Mouse (Mus musculus) hindbrain, embryonic 11.5 days (tissue): ENCODE data around the gene Ctdnep1. TPM values are rescaled to one million over a fixed set of nuclear protein-coding genes. Genes with fewer than 3 reads are reported as not detected.

Experiments used
- ATAC-seq: fragments of 200-750 bp; cut with Nextera tagmentation; 2 replicates; pipeline ENCODE4 v1.8.0; 2017; ENCODE audit warnings: mild to moderate bottlenecking, moderate TSS enrichment, moderate library complexity; ENCODE audit not compliant: low FRiP score
- DNase-seq: peaks from one replicate; pipeline ENCODE4 v3.0.0-alpha.2; 2015; ENCODE audit warnings: low spot score
- H3K27ac ChIP-seq: fragments of 300-500 bp; sonication (generic); 2 replicates; pipeline ENCODE4 v1.5.1; 2014; ENCODE audit warnings: mild to moderate bottlenecking, low read depth, low read length
- H3K27me3 ChIP-seq: fragments of 300-500 bp; sonication (generic); 2 replicates; pipeline ENCODE4 v1.6.1; 2014; ENCODE audit warnings: mild to moderate bottlenecking, low read length, moderate library complexity, mixed read lengths; ENCODE audit not compliant: control insufficient read depth, insufficient read depth
- H3K36me3 ChIP-seq: fragments of 300-500 bp; sonication (generic); 2 replicates; pipeline ENCODE4 v1.6.1; 2014; ENCODE audit warnings: mild to moderate bottlenecking, low read length, moderate library complexity, mixed read lengths; ENCODE audit not compliant: control insufficient read depth, insufficient read depth
- H3K4me1 ChIP-seq: fragments of 300-500 bp; sonication (generic); replicated peaks from 2 replicates; pipeline ENCODE4 v1.6.1; 2014; ENCODE audit warnings: low read length, mixed read lengths; ENCODE audit not compliant: control insufficient read depth, insufficient read depth
- H3K4me2 ChIP-seq: fragments of 300-500 bp; sonication (generic); replicated peaks from 2 replicates; pipeline ENCODE4 v1.6.1; 2014; ENCODE audit warnings: mild to moderate bottlenecking, low read depth, low read length
- H3K4me3 ChIP-seq: fragments of 300-500 bp; sonication (generic); 2 replicates; pipeline ENCODE4 v1.5.1; 2014; ENCODE audit warnings: low read depth, low read length
- H3K9ac ChIP-seq: fragments of 300-500 bp; sonication (generic); 2 replicates; pipeline ENCODE4 v1.6.1; 2014; ENCODE audit warnings: low read depth, low read length
- H3K9me3 ChIP-seq: fragments of 300-500 bp; sonication (generic); 2 replicates; pipeline ENCODE4 v1.6.1; 2016; ENCODE audit warnings: low read length; ENCODE audit not compliant: control insufficient read depth
- WGBS: fragments of 180-500 bp; shearing (Covaris S2); extraction: QIAGEN DNeasy Blood & Tissue Kit; methylation state at CpG from one replicate; pipeline ENCODE4 v1.1.7; 2014; 5-methylcytosine and 5-hydroxymethylcytosine counted together
- polyA plus RNA-seq: library from polyadenylated mRNA; unstranded; fragments of >200 nt; fragmentation: Nextera tagmentation; extraction: Ambion mirVana; gene quantifications from 2 replicates; pipeline ENCODE4 v1.2.1, GENCODE M21; 2014

Gene Ctdnep1
- polyA plus RNA-seq, 1 experiment from 2014 or later: 26.8 TPM

GRCm38 (mm10) chr11:69936714-69937347, 44.1 kb upstream of the Ctdnep1 start:
- peak overlapping the region; percentile 47 for H3K9ac ChIP-seq

GRCm38 (mm10) chr11:69937385-69937784, 43.6 kb upstream of the Ctdnep1 start:
- no peak overlapping the region for H3K4me2 ChIP-seq
- DNase-seq (no peak), ATAC-seq (no peak)
- no peaks in the 10 kb centered on the region for H3K9me3 ChIP-seq
- no peak overlapping the region for H3K27ac ChIP-seq
- H3K36me3 ChIP-seq: no peaks in the 10 kb centered on the region
- H3K4me1 ChIP-seq: peaks cover 5% of the 10 kb centered on the region
- peaks cover 35% of the 10 kb centered on the region for H3K27me3 ChIP-seq
- 55% methylated on average over 3 of the region's 4 CpGs for WGBS
- H3K9ac ChIP-seq: no peak overlapping the region
- 0 out of 2 replicates have a peak overlapping the region, but pooled peaks have one; percentile 6 for H3K4me3 ChIP-seq

More at GRCm38 (mm10) chr11:69936714-69937347, 44.1 kb upstream of the Ctdnep1 start:
- Histone ChIP-seq H3K4me3 (peak overlapping the region; percentile 56; the same call in 1 of the 2 replicates), H3K27me3 (peaks cover 35% of the 10 kb centered on the region), H3K27ac (no peak overlapping the region), H3K4me2 (peak overlapping the region; percentile 99; the same call in 1 of the 2 replicates), H3K9me3 (no peaks in the 10 kb centered on the region), H3K4me1 (peaks cover 5% of the 10 kb centered on the region), H3K36me3 (no peaks in the 10 kb centered on the region)
- 44% methylated on average over 9 of the region's 9 CpGs for WGBS
- DNase-seq (no peak), ATAC-seq (no peak)

GRCm38 (mm10) chr11:69937834-69938233, 43.1 kb upstream of the Ctdnep1 start:
- peaks cover 5% of the 10 kb centered on the region for H3K4me1 ChIP-seq
- no peaks in the 10 kb centered on the region for H3K36me3 ChIP-seq
- 71% methylated on average over 5 of the region's 5 CpGs for WGBS
- H3K4me3 ChIP-seq: no peak overlapping the region
- no peak for DNase-seq
- no peaks in the 10 kb centered on the region for H3K9me3 ChIP-seq
- peaks cover 35% of the 10 kb centered on the region for H3K27me3 ChIP-seq
- H3K27ac ChIP-seq: no peak overlapping the region
- no peak for ATAC-seq
- no peak overlapping the region for H3K4me2 ChIP-seq
- no peak overlapping the region for H3K9ac ChIP-seq

GRCm38 (mm10) chr11:69938401-69938979, 42.5 kb upstream of the Ctdnep1 start:
- no peak overlapping the region for H3K9ac ChIP-seq
- H3K9me3 ChIP-seq: no peaks in the 10 kb centered on the region
- no peak overlapping the region for H3K27ac ChIP-seq
- H3K27me3 ChIP-seq: peaks cover 35% of the 10 kb centered on the region
- DNase-seq: no peak
- WGBS: 15% methylated on average over 9 of the region's 9 CpGs
- peaks cover 5% of the 10 kb centered on the region for H3K4me1 ChIP-seq
- H3K36me3 ChIP-seq: no peaks in the 10 kb centered on the region
- H3K4me3 ChIP-seq: no peak overlapping the region
- no peak overlapping the region for H3K4me2 ChIP-seq
- no peak for ATAC-seq

GRCm38 (mm10) chr11:69939181-69939580, 41.8 kb upstream of the Ctdnep1 start:
- ATAC-seq (no peak), DNase-seq (no peak)
- Histone ChIP-seq H3K4me3 (no peak overlapping the region), H3K4me2 (no peak overlapping the region), H3K27me3 (peaks cover 34% of the 10 kb centered on the region), H3K27ac (no peak overlapping the region), H3K36me3 (no peaks in the 10 kb centered on the region), H3K9ac (no peak overlapping the region), H3K4me1 (peaks cover 5% of the 10 kb centered on the region), H3K9me3 (no peaks in the 10 kb centered on the region)
- WGBS: 62% methylated on average over 5 of the region's 5 CpGs

- ATAC-seq: no peak
- Histone ChIP-seq H3K4me2 (no peak overlapping the region), H3K36me3 (no peaks in the 10 kb centered on the region), H3K9ac (no peak overlapping the region), H3K9me3 (no peaks in the 10 kb centered on the region), H3K27ac (no peak overlapping the region), H3K4me1 (peaks cover 5% of the 10 kb centered on the region), H3K4me3 (no peak overlapping the region), H3K27me3 (peaks cover 32% of the 10 kb centered on the region)
- 90% methylated on average over 17 of the region's 17 CpGs for WGBS
- no peak for DNase-seq
Observed at GRCm38 (mm10) chr11:69939731-69940130, 41.2 kb upstream of the Ctdnep1 start.

- 82% methylated on average over 4 of the region's 4 CpGs for WGBS
- H3K9me3 ChIP-seq: no peaks in the 10 kb centered on the region
- DNase-seq (no peak), ATAC-seq (no peak)
- H3K9ac ChIP-seq: no peak overlapping the region
- H3K27me3 ChIP-seq: peaks cover 27% of the 10 kb centered on the region
- H3K36me3 ChIP-seq: no peaks in the 10 kb centered on the region
- no peak overlapping the region for H3K4me2 ChIP-seq
- peaks cover 5% of the 10 kb centered on the region for H3K4me1 ChIP-seq
- no peak overlapping the region for H3K27ac ChIP-seq
- H3K4me3 ChIP-seq: no peak overlapping the region
Observed at GRCm38 (mm10) chr11:69940962-69941361, 40.0 kb upstream of the Ctdnep1 start.

GRCm38 (mm10) chr11:69945216-69945615, 35.7 kb upstream of the Ctdnep1 start:
- Histone ChIP-seq H3K9me3 (no peaks in the 10 kb centered on the region), H3K9ac (no peak overlapping the region), H3K27me3 (no peaks in the 10 kb centered on the region), H3K4me3 (no peak overlapping the region), H3K4me1 (peaks cover 6% of the 10 kb centered on the region; the same call in 1 of the 2 replicates), H3K27ac (no peak overlapping the region), H3K4me2 (no peak overlapping the region), H3K36me3 (no peaks in the 10 kb centered on the region)
- DNase-seq (no peak), ATAC-seq (no peak)
- WGBS: 83% methylated on average over 13 of the region's 13 CpGs
